Mouse (Mus musculus) spleen, adult 10 weeks (tissue): ENCODE data around the gene Chchd10. TPM values are rescaled to one million over a fixed set of nuclear protein-coding genes. Genes with fewer than 3 reads are reported as not detected.

ENCODE experiments used
- polyA plus RNA-seq: library from polyadenylated mRNA; stranded (reverse); fragments of 350-450 nt; fragmentation: Illumina TruSeq; extraction: RNeasy Lipid Tissue Mini Kit (QIAGEN cat#74804); gene quantifications from one replicate; pipeline ENCODE4 v1.2.3, GENCODE M21; 2015; ENCODE audit warnings: low replicate concordance; ENCODE audit not compliant: insufficient read depth

Chchd10 gene
- 16.9 TPM for polyA plus RNA-seq

DNA sequence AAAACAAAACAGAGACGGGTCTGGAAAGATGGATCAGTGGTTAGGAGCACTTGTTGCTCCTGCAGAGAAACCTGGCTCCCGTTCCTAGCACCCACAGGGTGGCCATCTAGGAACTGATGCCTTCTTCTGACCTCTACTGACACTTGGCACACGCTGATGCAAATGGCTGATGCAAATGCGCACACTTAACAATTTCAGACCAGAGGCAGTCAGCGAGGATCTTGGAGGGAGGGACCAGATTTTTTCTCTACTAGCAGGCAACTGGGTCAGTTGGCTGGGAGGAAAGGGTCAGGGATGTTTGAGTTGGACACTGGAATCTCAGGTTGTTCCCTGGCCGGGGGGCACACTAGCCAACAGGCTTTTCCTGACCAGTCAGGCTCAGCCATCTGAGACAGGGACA is at the start of gene Chchd10:
TSS of gene Chchd10 (plus strand) at position 240 of the 400 bp plus-strand sequence.

DNA sequence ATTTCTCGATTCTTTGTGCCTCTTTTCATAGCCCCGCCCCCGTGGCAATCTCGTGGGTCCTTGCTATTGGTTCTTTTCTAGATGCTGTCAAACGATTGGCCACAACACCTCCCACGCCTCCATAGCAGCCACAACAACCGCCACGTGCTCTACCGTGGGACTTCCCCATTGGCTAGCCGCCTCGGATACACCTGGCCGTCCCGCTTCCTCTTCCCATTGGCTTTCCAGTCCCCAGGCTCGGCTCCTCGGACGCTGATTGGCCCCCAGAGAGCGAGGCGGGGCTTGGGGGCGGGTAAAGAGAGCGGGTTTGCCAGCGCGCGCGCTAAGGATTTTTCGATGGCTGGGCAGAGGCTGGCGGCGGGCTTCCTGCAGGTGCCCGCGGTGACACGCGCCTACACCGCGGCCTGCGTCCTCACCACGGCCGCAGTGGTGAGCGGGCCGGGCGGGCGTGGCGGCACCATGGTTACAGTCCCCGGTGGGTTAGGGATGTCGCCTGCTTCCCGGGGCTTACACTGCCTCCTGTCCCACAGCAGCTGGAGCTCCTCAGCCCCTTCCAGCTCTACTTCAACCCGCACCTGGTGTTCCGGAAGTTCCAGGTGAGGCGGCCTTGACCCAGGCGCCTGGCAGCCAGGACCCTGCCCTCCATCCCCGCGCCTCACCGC is 39.7 kb upstream of the Chchd10 start, which contains the start of gene Derl3:
TSS of gene Derl3 (plus strand) at position 325 of the 662 bp plus-strand sequence.

DNA sequence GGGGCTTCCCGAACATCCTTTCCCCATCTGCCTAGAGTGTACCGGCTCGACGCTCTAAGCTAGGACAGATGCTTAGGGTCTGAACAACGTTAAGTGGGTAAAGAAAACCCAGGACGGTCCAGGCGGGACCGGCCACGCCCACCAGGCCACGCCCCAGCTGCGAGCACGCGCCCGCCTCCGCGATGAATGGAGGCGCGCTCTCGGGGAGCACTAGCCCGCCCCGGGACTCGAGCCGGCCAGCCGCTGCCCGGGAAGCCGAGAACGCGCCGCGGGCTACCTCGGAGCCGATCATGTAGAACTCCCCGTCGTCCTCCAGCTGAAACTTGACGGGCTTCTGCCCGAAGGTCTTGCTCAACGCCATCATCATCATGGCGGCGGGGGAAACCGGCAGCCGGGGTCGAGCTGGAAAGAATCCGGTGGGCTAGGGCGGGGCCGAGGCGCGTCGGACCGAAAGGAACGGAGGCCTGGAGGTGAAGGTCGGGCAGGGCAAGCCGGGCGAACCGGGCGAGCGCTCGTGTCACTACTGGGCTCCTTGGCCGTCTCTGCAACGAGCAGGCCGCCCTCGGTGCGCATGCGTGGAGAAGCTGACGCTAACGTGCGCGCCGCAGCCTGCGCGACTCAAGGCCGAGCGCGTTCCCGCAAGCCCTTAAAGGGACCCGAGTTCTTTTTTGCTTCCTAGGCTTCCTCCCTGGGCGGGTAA is 11.8 kb upstream of the Chchd10 start, which contains the start of gene Smarcb1:
TSS of gene Smarcb1 (minus strand) at position 592 of the 700 bp plus-strand sequence.

DNA sequence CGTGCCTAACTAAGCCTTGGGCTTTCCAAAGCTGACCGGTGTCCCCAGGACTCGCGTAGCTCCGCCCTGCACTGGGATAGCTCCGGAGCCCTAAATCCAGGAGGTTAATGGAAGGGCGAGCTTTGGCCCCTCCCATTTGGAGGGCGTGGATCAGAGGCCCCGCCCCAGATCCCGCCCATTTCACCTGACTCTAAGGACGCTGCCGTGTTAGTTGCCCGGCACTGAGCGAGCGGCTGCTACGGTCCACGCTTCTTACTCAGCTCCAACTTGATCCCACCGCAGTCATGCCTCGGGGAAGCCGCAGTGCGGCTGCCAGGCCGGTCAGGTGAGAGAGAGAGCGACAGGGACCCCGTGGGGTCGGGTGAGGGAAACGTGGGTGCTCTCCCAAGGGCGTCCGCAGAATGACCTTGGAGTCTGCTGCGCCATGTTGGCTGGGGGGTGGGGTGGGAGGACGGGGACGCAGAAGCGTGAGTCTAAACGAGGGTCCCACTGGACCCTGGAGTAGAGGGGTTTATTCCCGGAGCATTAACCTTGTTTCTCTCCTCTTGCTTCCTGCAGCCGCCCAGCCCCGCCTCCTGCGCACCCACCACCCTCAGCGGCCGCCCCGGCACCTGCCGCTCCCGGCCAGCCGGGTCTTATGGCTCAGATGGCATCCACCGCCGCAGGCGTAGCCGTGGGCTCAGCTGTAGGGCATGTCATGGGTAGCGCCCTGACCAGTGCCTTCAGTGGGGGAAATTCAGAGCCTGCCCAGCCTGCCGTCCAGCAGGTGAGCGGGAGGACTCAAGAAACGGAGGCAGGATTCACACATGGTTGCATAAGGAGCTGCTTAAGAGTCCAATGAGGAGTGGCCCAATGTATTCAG is 3.0 kb downstream of the Chchd10 start, which contains the start of gene Mmp11:
TSS of gene Mmp11 (minus strand) at position 817 of the 862 bp plus-strand sequence.

DNA sequence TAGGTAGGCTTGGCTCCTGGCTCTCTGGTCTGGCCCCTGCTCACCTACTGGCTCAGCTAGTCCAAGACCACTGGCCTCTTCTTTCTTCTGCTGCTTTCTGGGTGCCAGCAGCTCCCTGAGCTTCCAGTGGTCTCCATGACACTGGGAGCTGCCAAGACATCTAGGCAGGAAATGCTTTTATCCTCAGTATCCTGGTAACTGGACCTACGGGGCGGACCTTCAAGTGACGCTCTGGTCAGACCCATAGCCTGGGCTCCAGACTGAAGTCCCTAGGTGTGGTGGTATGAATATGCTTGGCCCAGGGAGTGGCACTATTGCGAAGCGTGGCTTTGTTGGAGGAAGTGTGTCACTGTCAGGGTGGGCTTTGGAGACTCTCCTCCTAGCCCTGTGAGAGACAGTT is 7.6 kb downstream of the Chchd10 start, which contains the start of gene Gm867:
TSS of gene Gm867 (minus strand) at position 153 of the 400 bp plus-strand sequence.

DNA sequence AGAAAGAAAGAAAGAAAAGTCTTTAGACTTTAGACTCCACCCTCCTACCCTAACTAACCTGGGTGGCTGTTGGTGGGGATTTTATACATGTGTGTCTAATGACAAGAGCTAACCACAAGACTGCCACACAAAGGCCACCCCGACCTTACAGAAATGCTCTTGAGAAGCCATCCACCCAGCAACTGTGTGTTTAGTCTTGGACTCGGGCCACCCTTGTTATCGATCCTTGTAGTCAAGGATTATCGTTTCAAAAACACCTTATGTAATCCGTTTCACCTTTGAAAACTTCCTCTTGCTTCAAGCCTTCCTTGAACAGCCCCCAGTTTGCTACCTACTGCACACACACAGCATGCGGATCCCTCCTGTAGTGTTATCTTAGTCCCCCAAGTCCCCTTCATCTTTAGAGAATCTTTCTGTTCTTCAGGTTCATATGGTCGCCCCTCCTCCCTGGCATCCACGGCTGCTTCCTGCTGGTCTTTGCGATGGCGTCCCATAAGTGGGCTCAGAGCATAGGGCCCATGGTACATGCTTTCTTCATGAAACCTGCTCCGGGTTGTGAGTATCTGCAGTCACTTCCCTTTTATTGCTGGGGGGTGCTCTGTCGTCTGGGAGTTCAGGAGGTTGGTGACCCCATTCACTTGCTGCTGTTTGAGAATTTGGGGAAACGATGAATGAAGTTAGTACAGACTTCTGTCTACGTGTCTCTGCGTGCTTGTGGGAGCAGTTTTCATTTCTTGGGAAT is 10.0 kb downstream of the Chchd10 start, which contains the start of gene Vpreb3:
TSS of gene Vpreb3 (plus strand) at position 322 of the 742 bp plus-strand sequence.

DNA sequence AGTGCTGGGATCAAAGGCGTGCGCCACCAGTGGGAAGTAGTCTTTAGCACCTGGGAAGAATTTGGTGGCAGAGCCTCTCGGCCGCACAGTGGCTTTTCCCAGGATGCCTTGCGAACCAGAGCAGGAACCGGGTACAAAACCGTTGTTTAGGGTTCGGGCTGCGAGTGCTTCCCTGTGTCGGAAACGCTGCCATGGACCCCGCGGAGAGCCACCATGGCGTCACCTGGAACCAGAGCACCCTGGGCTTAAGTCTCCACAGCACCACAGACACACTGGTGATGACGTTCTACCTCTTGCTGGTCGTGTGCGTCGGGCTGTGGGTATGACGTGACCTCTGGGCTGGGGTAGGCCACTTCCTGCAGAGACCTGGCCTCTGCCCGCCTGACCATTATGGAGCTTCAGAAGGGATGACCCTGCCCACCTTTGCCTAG is 21.5 kb downstream of the Chchd10 start, which contains the start of gene Gm5134:
TSS of gene Gm5134 (plus strand) at position 134 of the 431 bp plus-strand sequence.

Other genes with a start within 250 kb of the Chchd10 start
- 20.7 TPM for gene Cabin1, start 168.8 kb upstream of the Chchd10 start, polyA plus RNA-seq
- gene Ddt, start 159.7 kb upstream of the Chchd10 start, polyA plus RNA-seq, result 20.6 TPM
- gene Gm20441, start 152.2 kb upstream of the Chchd10 start, polyA plus RNA-seq, result not detected
- 4.1 TPM for gene Gstt3, start 151.7 kb upstream of the Chchd10 start, polyA plus RNA-seq
- gene Gstt1, start 134.5 kb upstream of the Chchd10 start, polyA plus RNA-seq, result 12.8 TPM
- gene Gstt4, start 110.6 kb upstream of the Chchd10 start, polyA plus RNA-seq, result not detected
- 22.7 TPM for gene Gstt2, start 95.7 kb upstream of the Chchd10 start, polyA plus RNA-seq
- 17.0 TPM for gene Mif, start 72.9 kb upstream of the Chchd10 start, polyA plus RNA-seq
- 9.6 TPM for gene Derl3, start 39.7 kb upstream of the Chchd10 start, polyA plus RNA-seq
- 46.5 TPM for gene Smarcb1, start 11.5 kb upstream of the Chchd10 start, polyA plus RNA-seq
- gene Mmp11, start 3.4 kb downstream of the Chchd10 start, polyA plus RNA-seq, result 2.9 TPM
- 3.4 TPM for gene Gm867, start 7.5 kb downstream of the Chchd10 start, polyA plus RNA-seq
- 49.1 TPM for gene Vpreb3, start 9.9 kb downstream of the Chchd10 start, polyA plus RNA-seq
- 1.8 TPM for gene Gm5134, start 21.4 kb downstream of the Chchd10 start, polyA plus RNA-seq
- 17.0 TPM for gene Zfp280b, start 99.5 kb downstream of the Chchd10 start, polyA plus RNA-seq
- gene Slc5a4b, start 177.8 kb downstream of the Chchd10 start, polyA plus RNA-seq, result not detected
- gene Slc5a4a, start 214.3 kb downstream of the Chchd10 start, polyA plus RNA-seq, result not detected